Mouse (Mus musculus) testis, postnatal 14 days (tissue): ENCODE measurements at regions not wholly inside any gene's neighbourhood (a gene's known extent, or its start where the extent isn't known, plus 50 kb on each side); places are given as distances from the start of the nearest gene placed in this dataset.

Experiments
- DNase-seq: peaks from one replicate; pipeline ENCODE4 v3.0.0; 2021; ENCODE audit warnings: low spot score

DNA sequence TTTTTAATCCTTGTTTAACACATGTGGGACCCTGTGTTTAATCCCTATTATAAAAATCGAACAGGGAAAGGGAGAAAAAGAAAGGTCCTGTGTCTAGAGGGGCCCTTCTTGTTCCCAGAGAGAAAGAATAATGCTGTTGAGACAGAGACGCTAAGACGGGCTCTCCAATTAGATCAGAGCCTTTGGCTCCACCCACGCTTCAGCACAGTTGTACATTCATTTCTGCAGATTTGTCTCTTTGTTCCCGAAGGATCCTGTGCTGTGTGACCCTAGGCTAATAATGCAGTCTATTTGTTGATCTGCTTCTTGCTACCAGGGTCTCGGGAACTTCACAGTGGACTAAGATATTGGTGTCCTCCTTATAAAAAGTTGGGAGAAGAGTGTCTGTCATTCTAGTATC is 92.0 kb downstream of the Cdc5l start:
- DNase-seq: no peak

DNA sequence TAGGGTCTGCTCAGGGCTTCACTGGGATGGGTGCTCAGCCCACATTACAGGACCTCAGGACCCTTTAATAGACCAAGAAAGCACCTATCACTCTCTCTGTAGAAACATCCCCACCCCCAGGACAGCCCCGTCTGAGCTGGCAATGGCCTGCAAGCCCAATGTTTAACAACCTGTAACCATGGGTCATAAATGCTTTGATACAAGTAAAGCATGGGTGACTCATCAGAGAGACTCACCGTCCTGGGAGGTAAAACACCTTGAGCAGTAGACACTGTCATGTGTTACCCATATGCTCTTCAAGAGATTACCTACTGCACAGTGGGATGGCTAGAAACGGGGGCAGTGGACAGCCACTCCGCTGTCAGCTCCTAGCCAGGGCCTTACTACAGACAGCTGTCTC is 92.7 kb downstream of the Cdc5l start:
- no peak for DNase-seq

DNA sequence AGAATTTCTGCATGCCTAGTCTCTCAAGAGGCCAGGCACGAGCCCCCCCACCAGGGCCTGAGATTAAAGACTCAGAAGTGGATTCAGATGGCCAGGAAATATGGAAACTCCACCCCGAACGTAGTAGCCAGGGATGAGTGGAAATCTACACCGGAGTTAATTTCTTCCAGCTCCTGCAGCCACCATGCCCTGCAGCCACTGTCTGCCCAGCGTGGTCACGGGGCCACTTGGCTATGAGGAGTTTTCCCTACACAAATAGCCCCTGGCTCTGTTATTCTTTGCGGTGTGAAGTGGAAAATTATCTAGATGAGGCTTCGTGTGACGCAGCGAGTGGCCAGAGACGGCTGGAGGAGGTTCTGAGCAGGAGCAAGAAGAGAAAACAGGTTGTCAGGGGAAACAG is 94.3 kb downstream of the Cdc5l start:
- DNase-seq: no peak

GRCm38 (mm10) chr17:45338086-45338485 is 95.5 kb downstream of the Cdc5l start:
- no peak for DNase-seq

GRCm38 (mm10) chr17:45335586-45336151 is 97.9 kb downstream of the Cdc5l start:
- no peak for DNase-seq

GRCm38 (mm10) chr17:45334732-45335381 is 98.7 kb downstream of the Cdc5l start:
- no peak for DNase-seq

GRCm38 (mm10) chr17:45332321-45332720 is 101.2 kb downstream of the Cdc5l start:
- no peak for DNase-seq

DNA sequence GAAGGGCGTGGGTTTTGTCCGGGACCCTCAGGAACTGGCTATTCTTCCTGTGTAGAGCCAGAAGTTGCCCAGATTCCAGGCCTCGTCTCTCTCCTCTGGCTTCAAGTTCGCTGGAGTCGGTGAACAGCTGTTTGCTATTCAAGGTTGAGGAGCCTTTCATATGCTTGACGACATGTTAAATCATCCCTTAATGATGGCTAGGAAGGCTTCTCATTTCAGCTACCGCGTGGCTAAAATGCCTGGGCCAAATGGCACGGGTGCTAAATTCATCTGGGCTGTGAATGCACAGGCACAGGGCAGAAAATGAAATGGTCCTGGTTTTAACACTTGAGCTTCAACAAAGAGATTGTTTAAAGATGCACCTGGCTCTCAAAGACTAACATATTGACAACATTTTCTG is 104.3 kb downstream of the Cdc5l start:
- DNase-seq: no peak

GRCm38 (mm10) chr17:45326726-45327125 is 106.8 kb downstream of the Cdc5l start:
- DNase-seq: no peak

- DNase-seq: no peak
Observed at GRCm38 (mm10) chr17:45326173-45326572, 107.4 kb downstream of the Cdc5l start.

GRCm38 (mm10) chr17:45322842-45323241 is 110.7 kb downstream of the Cdc5l start:
- DNase-seq: peak; percentile 9

DNA sequence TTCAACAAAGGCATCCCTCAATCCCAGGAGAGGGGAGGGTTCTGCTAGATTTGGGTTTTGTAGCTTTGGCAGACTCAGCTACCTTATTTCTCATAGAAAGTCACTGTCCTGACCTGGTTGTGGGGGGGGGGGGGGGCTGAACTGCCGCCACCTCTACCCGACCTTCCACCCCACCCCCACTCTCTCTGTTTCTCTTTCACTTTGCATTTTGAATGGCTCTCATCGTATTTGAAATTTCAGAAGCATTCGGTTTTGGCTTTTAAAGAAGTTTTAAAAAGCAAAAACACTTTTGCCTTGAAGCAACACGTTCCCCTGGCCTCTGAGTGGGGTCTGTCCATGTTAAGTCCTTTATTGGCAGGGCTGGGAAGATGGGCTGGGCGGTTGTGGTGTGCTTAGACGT is 113.5 kb downstream of the Cdc5l start:
- DNase-seq: no peak

DNA sequence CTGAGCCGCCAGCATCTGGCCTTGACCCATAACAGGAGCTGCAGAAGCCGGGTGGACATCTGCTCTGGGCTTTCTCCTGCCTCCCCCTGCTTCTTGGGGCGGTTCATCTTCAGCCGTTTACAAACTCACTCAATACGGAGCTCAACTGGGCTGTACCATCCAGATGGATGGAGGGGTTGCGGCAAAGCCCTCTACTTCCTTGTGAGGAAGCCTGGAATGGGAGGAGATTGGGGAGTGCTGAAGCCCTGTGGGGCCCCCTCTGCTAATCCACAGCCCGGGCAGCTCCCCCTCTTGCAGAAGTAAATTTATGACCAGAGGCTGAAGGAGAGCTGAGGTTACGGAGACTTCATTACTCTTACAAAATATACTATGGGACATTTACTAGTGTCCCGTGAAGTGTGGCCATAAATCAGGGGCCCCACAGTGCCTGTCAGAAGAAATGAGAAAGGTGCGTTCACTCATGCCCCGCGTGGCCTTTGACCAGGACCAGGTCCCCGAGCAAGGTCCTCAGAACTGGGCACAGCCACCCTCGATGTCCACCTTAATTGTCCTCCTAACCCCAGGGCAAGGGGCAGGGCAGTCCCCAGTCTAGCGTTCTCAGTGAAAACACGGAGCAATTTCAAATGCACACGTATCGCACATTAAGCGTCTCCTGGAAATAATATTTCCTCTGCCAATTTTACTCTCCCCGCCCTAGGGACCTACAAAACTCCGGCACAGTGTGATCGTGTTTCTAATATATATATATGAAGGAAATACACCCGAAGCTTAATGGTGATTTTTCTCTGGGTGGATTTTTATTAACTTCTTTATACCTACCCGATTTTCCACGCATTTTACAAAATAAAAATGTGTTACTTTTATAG is 115.1 kb downstream of the Cdc5l start:
- no peak for DNase-seq

DNA sequence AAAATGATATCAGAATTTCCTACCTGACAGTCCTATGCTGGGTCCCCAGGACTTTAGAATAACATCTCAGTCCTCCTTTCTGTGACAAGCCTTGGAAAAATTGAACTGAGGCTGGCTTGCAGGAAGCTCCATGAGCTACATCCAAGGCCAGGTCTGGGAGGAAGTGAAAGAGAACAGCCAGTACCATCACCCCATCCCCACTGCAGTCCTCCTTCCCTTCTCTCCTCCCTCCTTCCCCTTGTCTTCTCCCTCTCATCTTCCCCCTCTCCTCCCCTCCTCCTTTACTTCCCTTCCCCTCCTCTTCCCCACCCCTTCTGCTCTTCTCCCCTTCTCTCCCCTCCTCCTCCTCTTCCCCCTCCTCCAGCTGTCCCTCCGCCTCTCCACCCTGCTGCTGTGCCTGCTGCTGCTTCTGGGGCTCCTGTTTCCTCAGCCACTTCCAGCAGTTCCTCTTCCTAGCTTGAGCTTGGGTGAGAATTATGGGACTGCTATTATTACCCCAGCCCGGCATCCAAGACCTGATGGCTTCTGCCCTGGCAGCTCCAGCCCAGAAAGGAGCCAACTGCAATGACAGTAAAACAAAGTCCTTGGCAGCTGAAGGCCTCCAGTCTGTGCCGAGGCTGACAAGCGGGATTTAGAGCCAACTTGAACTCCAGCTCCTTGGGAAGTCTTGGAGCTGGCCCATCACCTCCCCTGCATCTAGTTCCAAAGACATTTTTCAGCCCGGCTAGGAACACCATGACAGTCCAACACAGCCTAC is 120.8 kb downstream of the Cdc5l start:
- peak; percentile 41 for DNase-seq

GRCm38 (mm10) chr17:45306506-45306905 is 127.0 kb downstream of the Cdc5l start:
- DNase-seq: no peak

DNA sequence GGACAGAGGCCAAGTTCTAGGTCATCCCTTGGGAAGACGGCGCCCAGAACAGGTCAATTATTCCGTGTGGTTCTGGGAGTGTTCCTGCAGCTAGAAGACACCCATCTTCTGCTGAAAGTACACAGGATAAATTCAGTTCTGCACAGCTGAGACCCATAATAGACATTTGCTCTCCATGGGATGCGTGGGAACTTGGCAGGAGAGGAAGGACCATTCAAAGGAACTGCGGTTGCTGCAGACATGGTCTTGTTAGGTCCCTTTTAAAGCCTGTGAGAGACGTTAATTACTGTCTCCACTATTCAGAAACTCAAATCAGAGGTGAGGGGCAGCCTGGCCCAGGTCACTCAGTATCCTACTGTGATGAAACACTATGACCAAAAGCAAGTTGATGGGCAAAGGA is 130.4 kb downstream of the Cdc5l start:
- no peak for DNase-seq

GRCm38 (mm10) chr17:45298355-45298754 is 135.2 kb downstream of the Cdc5l start:
- DNase-seq: no peak

DNA sequence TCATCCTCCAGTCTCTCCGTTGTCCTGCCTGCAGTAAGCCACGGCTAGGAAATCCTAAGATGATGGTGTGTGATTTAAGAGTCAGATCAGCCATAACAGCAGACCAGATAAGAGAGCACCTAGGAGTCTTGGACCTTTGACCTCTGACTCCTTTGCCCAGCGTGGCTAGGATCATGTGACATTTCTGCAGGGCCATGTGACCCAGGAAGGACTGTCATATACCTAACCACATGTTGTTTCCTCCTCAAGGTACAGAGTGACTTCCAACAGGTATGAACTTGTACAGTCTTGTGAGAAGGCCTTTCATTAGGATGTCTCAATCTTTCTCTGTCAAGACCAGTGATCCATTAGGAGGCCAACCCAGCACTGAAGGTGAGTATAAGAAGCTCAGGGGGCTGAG is 135.7 kb downstream of the Cdc5l start:
- DNase-seq: no peak

GRCm38 (mm10) chr17:45296363-45296762 is 137.2 kb downstream of the Cdc5l start:
- no peak for DNase-seq

DNA sequence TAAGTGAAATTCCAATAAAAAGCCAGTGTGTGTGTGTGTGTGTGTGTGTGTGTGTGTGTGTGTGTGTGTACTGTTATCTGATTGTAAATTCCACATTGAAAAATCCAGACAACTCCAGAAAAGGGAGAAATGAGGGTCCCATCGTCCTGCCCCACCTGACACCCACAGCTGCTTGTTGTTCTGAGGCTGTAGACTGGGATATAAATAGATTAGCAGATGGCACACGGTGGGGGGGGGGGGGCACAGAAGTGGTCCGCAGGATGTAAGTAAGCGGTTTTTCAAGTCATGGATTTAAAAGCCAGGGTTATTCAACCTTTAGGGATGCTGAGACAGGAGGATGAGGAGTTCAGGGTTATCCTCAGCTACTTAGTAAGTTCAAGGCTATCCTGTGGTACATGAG is 138.7 kb downstream of the Cdc5l start:
- DNase-seq: no peak

DNA sequence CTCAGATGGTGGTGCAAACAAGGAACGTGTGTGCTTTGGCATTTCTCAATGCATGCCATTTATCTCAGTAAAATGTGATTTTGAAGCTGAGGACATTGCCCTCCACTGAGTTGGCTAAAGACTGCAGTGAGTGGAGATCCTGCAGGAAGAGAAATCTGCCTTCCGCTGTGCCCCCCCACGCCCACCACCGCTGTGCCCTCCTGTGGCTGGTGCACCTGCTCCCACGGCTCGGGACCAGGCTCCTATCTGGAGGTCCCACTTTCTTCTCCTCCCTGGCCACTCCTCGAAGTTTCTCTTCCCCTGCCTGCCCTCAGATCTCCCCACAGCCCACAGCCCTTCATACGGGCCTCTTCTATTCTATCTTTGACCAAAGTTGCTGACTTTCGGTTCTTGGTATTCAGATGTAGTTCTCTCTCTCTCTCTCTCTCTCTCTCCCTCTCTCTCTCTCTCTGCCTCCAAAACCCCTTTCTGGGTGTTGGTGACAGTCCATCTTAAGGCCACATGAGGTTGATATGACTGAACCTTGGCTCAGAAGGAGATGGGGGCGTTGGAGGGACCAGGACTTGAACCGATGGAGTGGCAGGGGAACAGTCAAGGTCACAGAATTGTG is 139.2 kb downstream of the Cdc5l start:
- no peak for DNase-seq

DNA sequence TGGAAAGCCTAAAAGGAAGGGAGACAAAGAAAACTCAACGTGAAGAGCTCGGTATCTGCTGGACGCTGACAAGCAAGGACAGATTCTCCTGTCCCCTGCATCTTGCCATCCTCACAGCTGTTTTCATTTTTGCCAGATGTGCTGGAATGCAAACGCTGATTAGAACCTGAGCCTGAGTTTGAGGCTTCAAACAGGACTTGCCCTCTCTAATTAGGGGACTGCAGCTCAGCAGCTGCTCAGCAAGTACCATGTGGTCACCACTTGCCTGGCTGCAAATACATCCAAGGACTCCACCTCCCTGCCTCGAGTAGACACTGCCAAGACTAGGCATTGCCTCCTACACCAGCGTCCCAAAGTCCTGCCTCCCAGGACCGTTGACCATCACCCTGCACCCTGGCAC is 140.7 kb downstream of the Cdc5l start:
- no peak for DNase-seq
